Comparison of ENCODE assay signal across 8 mouse cellular contexts in the genomic region with DNA sequence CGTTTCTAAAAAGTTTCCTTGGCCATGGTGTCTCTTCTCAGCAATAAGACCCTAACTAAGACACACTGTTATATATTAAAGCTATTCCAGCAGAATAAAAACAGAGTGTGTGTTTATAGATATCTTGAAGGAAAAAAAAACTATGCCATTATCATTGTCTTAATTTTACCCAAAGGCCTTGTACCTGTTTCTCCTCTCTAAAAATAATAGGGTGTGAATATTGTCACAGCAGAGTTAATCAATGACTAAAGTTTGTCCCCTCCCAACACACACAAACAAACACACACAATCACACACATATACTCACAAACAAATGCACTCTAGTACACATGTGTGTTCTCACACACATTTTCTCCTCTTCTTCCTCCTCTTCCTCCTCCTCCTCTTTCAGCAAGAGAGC. TPM values are rescaled to one million over a fixed set of nuclear protein-coding genes. Genes with fewer than 3 reads are reported as not detected.
DNase-seq lines count a peak whose midpoint lies in the region; ATAC-seq and TF ChIP-seq lines count a peak whose summit lies in the region.

A gene (minus strand): TSS at position 101 of the 400 bp plus-strand sequence.

- H3K4me1 ChIP-seq in cortical plate, adult 2 months (ENCODE audit: control insufficient read depth, insufficient read depth, low read length): peaks cover 2% of the 10 kb centered on the region; the same call in 1 of the 2 replicates

- no peak within 1 kb of the TSS for H3K27ac ChIP-seq in layer of hippocampus, adult 2 months
- no peak within 1 kb of the TSS for H3K27ac ChIP-seq in cortical plate, adult 2 months (ENCODE audit: insufficient read depth, low read length)

- H3K4me3 ChIP-seq in layer of hippocampus, adult 2 months: no peak within 1 kb of the TSS
- no peak within 1 kb of the TSS for H3K4me3 ChIP-seq in cortical plate, adult 2 months (ENCODE audit: insufficient read depth, low read length)

- DNase-seq in layer of hippocampus, adult 2 months (ENCODE audit: low spot score in 2 of 2): no peak
- DNase-seq in layer of hippocampus, adult 9-11 months: no peak
- DNase-seq in heart, adult 8-10 months (ENCODE audit: low spot score): no peak
- no peak for DNase-seq in left cerebral cortex, adult 8-10 months (ENCODE audit: low spot score in 2 of 2)
- no peak for DNase-seq in ovary, postnatal 36 days (ENCODE audit: low spot score)
- DNase-seq in urinary bladder, postnatal 36 days (ENCODE audit: low spot score in 2 of 2): no peak

- no peak for TF ChIP-seq CTCF in layer of hippocampus, adult 2 months (conservative IDR thresholded peaks at IDR 0.05)
- no peak for TF ChIP-seq CTCF in cortical plate, adult 2 months (IDR thresholded peaks at IDR 0.05; ENCODE audit: extremely low read depth, insufficient read depth, low read length)

- TF ChIP-seq POLR2A in cortical plate, adult 2 months (IDR thresholded peaks at IDR 0.05; ENCODE audit: extremely low read depth, insufficient read depth, low read length): no peak

- no peak for ATAC-seq in megakaryocyte progenitor cell, adult 5-6 weeks (replicated peaks; ENCODE audit: poor library complexity)

RNA-seq across cellular contexts. Expression of the gene that starts here (rescaled TPM):
- 10 to 100 TPM; 41.5 to 44.1 TPM for total RNA-seq in layer of hippocampus, adult 2 months (2021)
- polyA plus RNA-seq in cortical plate, adult 2 months (2012; rRNA removed): 35.1 and 37.1 TPM in 2 replicates
- 100 to 1,000 TPM; 199 to 254 (median 223) TPM for total RNA-seq in heart, adult 8-10 months (2022)
- total RNA-seq in left cerebral cortex, adult 8-10 months (2022): 10 to 100 TPM; 20.7 to 27.8 (median 23.3) TPM
- 4.8 and 6.0 TPM in 2 replicates for total RNA-seq in megakaryocyte progenitor cell, adult 5-6 weeks (2015)
- 1.4 and 4.1 TPM in 2 replicates for total RNA-seq in megakaryocyte progenitor cell, adult 5-6 weeks (2017)

Comparison
In these comparisons a context has a peak if more than half of its experiments do, and no peak if none do; other contexts are left out.
1. RNA of the gene that starts here (total RNA-seq): 199 to 254 TPM in heart, adult 8-10 months; 41.5 to 44.1 TPM in layer of hippocampus, adult 2 months, 20.7 to 27.8 TPM in left cerebral cortex, adult 8-10 months and 1.4 to 6.0 TPM in megakaryocyte progenitor cell, adult 5-6 weeks; every median in the first group is over 4 times any median in the second.